ENCODE assay signal across 13 mouse cellular contexts in the genomic region with DNA sequence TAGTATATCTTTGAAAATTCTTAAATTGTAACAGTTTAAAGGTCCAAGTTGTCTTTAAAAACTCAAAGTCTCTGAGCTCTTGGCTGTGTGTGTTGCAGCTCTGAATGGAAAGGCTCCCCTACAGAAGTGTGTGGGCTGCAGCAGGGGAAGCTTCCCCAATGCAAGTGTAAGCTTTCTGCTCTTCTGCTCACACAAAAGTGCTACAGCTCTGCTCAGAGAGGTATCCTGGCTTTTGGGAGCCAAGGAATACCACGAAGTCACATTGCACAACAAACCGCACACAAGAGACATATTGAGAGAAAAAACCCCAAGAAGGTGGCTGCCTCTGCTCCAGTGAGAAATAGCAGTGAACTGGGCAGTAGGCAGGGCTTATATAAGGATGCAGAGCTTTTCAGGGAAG.
"Had no signal": no experiment of that assay in that cellular context is flagged by ENCODE, and none has a peak within 500 bp of the region (broad histone marks: within the 10 kb centered on the region; RNA-seq: fewer than 3 reads in every experiment).

No protein-coding gene starts in this region.

- DNase-seq: gastrocnemius, adult 2 months; gastrocnemius, postnatal 10 days; gastrocnemius, postnatal 25 days; heart, adult 18-20 months; heart, postnatal 10 days; heart, postnatal 4 days; kidney, adult 18-20 months; kidney, adult 8-10 months; kidney, postnatal 10 days; kidney, postnatal 25 days; kidney, postnatal 4 days; liver; liver, embryonic 13.5 days had no signal
